Mouse (Mus musculus) MEL (cell line): ENCODE results near the gene Ruvbl2.

Source experiments
- CTCF ChIP-seq, 3 experiments: IDR thresholded peaks in 2 of 3; conservative IDR thresholded peaks in 1 of 3; 2 replicates each; pipeline ENCODE4 v1.5.1; 2011 to 2012; ENCODE audit warnings: low read length in 3 of 3, low read depth in 2 of 3, mild to moderate bottlenecking in 2 of 3, improper control_type of control experiment in 1 of 3, inconsistent platforms in 1 of 3, mixed read lengths in 1 of 3, moderate library complexity in 1 of 3; ENCODE audit not compliant: control insufficient read depth in 1 of 3, insufficient read depth in 1 of 3, poor library complexity in 1 of 3, severe bottlenecking in 1 of 3
- ELF1 ChIP-seq: IDR thresholded peaks from 2 replicates; pipeline ENCODE4 v1.6.1; 2014; ENCODE audit warnings: low read depth, mild to moderate bottlenecking, inconsistent platforms, low read length, improper control_type of control experiment, moderate library complexity
- EP300 ChIP-seq, 2 experiments: IDR thresholded peaks; 2 replicates each; pipeline ENCODE4 v1.6.1; 2011; ENCODE audit warnings: improper control_type of control experiment in 2 of 2, low read length in 2 of 2, low read depth in 1 of 2, mild to moderate bottlenecking in 1 of 2
- MAFK ChIP-seq: IDR thresholded peaks from 2 replicates; pipeline ENCODE4 v1.6.1; 2011; ENCODE audit warnings: low read depth, mild to moderate bottlenecking, low read length, improper control_type of control experiment, borderline replicate concordance
- MAZ ChIP-seq: IDR thresholded peaks from 2 replicates; pipeline ENCODE4 v1.6.1; 2012; ENCODE audit warnings: low read depth, mild to moderate bottlenecking, inconsistent platforms, low read length, improper control_type of control experiment
- MYC ChIP-seq: IDR thresholded peaks from 2 replicates; pipeline ENCODE4 v1.6.1; 2011; ENCODE audit warnings: low read depth, mild to moderate bottlenecking, low read length, improper control_type of control experiment, moderate library complexity
- POLR2A ChIP-seq, 2 experiments: IDR thresholded peaks; 2 replicates each; pipeline ENCODE4 v1.6.1; 2011 to 2012; ENCODE audit warnings: low read length in 2 of 2, mild to moderate bottlenecking in 2 of 2, control low read depth in 1 of 2, improper control_type of control experiment in 1 of 2, low read depth in 1 of 2, moderate library complexity in 1 of 2; ENCODE audit not compliant: control insufficient read depth in 1 of 2, insufficient read depth in 1 of 2, poor library complexity in 1 of 2
- POLR2AphosphoS5 ChIP-seq: IDR thresholded peaks from 2 replicates; pipeline ENCODE4 v1.6.1; 2012; ENCODE audit warnings: low read depth, borderline replicate concordance, mild to moderate bottlenecking, inconsistent platforms, low read length, moderate library complexity, mixed read lengths
- TCF12 ChIP-seq: IDR thresholded peaks from 2 replicates; pipeline ENCODE4 v1.6.1; 2014; ENCODE audit warnings: low read depth, mild to moderate bottlenecking, inconsistent platforms, low read length, improper control_type of control experiment, moderate library complexity
- USF2 ChIP-seq, 2 experiments: IDR thresholded peaks; 2 replicates each; pipeline ENCODE4 v1.6.1; 2011 to 2012; ENCODE audit warnings: improper control_type of control experiment in 2 of 2, low read length in 2 of 2, borderline replicate concordance in 1 of 2, inconsistent platforms in 1 of 2, low read depth in 1 of 2, mild to moderate bottlenecking in 1 of 2; ENCODE audit not compliant: insufficient read depth in 1 of 2
- ZC3H11A ChIP-seq: IDR thresholded peaks from 2 replicates; pipeline ENCODE4 v1.6.1; 2012; ENCODE audit warnings: low read depth, mild to moderate bottlenecking, inconsistent platforms, low read length, improper control_type of control experiment
- ZKSCAN1 ChIP-seq: IDR thresholded peaks from 2 replicates; pipeline ENCODE4 v1.6.1; 2012; ENCODE audit warnings: low read depth, mild to moderate bottlenecking, inconsistent platforms, low read length, improper control_type of control experiment, moderate library complexity
- ZNF384 ChIP-seq: IDR thresholded peaks from 2 replicates; pipeline ENCODE4 v1.6.1; 2012; ENCODE audit warnings: low read depth, mild to moderate bottlenecking, inconsistent platforms, low read length, improper control_type of control experiment

DNA sequence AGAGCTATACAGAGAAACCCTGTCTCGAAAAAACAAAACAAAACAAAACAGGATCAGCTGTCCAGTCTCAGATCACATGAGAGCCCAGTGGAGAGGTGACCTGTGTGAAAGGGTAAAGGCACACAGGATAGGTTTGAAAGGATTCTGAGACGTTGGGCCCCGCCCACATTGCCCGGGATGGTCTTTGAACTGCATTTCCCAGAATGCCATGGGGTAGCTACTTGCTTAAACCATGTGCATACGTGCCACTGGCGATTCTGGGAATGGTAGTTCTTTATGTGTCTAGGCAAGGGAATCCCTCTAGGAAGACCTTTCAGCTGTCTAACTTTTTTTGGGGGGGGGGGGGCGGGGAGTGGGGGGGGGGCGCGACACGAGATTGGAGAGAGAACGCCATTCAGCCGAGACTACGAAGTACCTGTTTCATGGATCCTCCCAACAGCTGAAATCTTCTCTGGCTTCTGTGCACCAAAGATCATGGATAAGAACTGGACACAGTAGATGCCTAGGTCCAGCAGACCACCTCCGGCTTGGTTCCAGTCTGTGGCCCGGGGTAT lies 43.6 kb upstream of the Ruvbl2 start, which contains the start of gene Tulp2:
- no peak for TF ChIP-seq TCF12
- no peak for TF ChIP-seq CTCF (IDR thresholded peaks at IDR 0.05 in 2 of 3, conservative IDR thresholded peaks at IDR 0.05 in 1 of 3; ENCODE audit: control insufficient read depth in 1 of 3, insufficient read depth in 1 of 3, low read depth in 2 of 3, low read length in 3 of 3, poor library complexity in 1 of 3, severe bottlenecking in 1 of 3)
- TF ChIP-seq POLR2A (IDR thresholded peaks at IDR 0.05; ENCODE audit: control insufficient read depth in 1 of 2, insufficient read depth in 1 of 2, low read depth in 1 of 2, low read length in 2 of 2, poor library complexity in 1 of 2) = no peak
- no peak for TF ChIP-seq POLR2AphosphoS5
- TF ChIP-seq MAZ = no peak
- TF ChIP-seq ZKSCAN1 = no peak
- no peak for TF ChIP-seq ZC3H11A
- no peak for TF ChIP-seq MYC
- no peak for TF ChIP-seq ELF1
- no peak for TF ChIP-seq USF2 (IDR thresholded peaks at IDR 0.05; ENCODE audit: borderline replicate concordance in 1 of 2, insufficient read depth in 1 of 2, low read depth in 1 of 2, low read length in 2 of 2)
- TF ChIP-seq MAFK = no peak
- no peak for TF ChIP-seq ZNF384
- TF ChIP-seq EP300 (IDR thresholded peaks at IDR 0.05; ENCODE audit: low read depth in 1 of 2, low read length in 2 of 2) = no peak
